Mouse (Mus musculus) bone marrow, adult 2 months (tissue): Measurements from ENCODE around the gene Nmb.

ENCODE experiments used
- CTCF ChIP-seq: fragments of 200-500 bp; IDR thresholded peaks from 2 replicates; pipeline ENCODE4 v1.5.1; 2011; ENCODE audit warnings: low read length, control low read depth; ENCODE audit not compliant: control insufficient read depth, insufficient read depth
- POLR2A ChIP-seq: fragments of 200-500 bp; IDR thresholded peaks from 2 replicates; pipeline ENCODE4 v1.6.1; 2011; ENCODE audit warnings: low read depth, mild to moderate bottlenecking, control low read depth, low read length, borderline replicate concordance; ENCODE audit not compliant: control insufficient read depth

DNA sequence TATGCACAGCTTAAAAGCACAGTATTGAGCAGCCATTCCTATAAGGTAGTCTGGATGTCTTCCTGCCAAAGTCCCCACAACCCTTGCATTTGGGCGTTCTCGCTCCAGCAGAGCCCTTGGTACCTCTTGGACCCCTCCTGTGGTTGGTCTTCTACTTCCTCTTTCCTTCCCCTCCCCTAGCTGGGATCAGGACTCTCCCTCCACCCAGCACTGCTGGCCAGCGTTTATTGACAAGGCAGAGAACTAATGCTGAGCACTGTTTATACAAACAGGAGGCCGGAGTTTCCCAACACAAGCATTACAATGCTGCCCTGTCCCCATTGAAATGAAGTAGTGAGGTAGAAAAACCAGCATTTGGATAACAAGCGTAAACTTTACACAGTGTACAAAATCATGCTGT lies 31.8 kb downstream of the Nmb start:
- TF ChIP-seq CTCF (no peak), POLR2A (no peak)
